Mouse (Mus musculus): ENCODE measurements at regions not wholly inside any gene's neighbourhood (a gene's known extent, or its start where the extent isn't known, plus 50 kb on each side); places are given as distances from the start of the nearest gene placed in this dataset.

GRCm38 (mm10) chr6:99932923-99933322 lies 206.7 kb upstream of the Prok2 start:
- WGBS = 58% methylated on average over 2 of the region's 2 CpGs
- no peaks in the 10 kb centered on the region for H3K9me3 ChIP-seq (ENCODE audit: control insufficient read depth, low read length)
- H3K4me3 ChIP-seq (ENCODE audit: low read depth, low read length) = no peak overlapping the region
- H3K4me1 ChIP-seq (ENCODE audit: control insufficient read depth, insufficient read depth, low read length) = no peaks in the 10 kb centered on the region; the same call in 1 of the 2 replicates
- DNase-seq (ENCODE audit: low spot score) (no peak), ATAC-seq (ENCODE audit: insufficient read depth, low FRiP score, low TSS enrichment) (no peak)
- no peak overlapping the region for H3K27ac ChIP-seq (ENCODE audit: low read depth, low read length)
- 0 out of 2 replicates have a peak, but pooled peaks cover 2% of the 10 kb centered on the region for H3K27me3 ChIP-seq (ENCODE audit: control insufficient read depth, insufficient read depth, low read length)
- no peak overlapping the region for H3K4me2 ChIP-seq (ENCODE audit: low read depth)
- H3K36me3 ChIP-seq (ENCODE audit: control insufficient read depth, insufficient read depth, low read length) = no peaks in the 10 kb centered on the region
- H3K9ac ChIP-seq (ENCODE audit: low read length) = no peak overlapping the region

GRCm38 (mm10) chr6:99932405-99932804 lies 206.2 kb upstream of the Prok2 start:
- Histone ChIP-seq H3K4me1 (ENCODE audit: control insufficient read depth, insufficient read depth, low read length) (no peaks in the 10 kb centered on the region; the same call in 1 of the 2 replicates), H3K27me3 (ENCODE audit: control insufficient read depth, insufficient read depth, low read length) (0 out of 2 replicates have a peak, but pooled peaks cover 2% of the 10 kb centered on the region), H3K4me3 (ENCODE audit: low read depth, low read length) (no peak overlapping the region), H3K27ac (ENCODE audit: low read depth, low read length) (no peak overlapping the region), H3K9ac (ENCODE audit: low read length) (no peak overlapping the region), H3K9me3 (ENCODE audit: control insufficient read depth, low read length) (no peaks in the 10 kb centered on the region), H3K4me2 (ENCODE audit: low read depth) (no peak overlapping the region), H3K36me3 (ENCODE audit: control insufficient read depth, insufficient read depth, low read length) (no peaks in the 10 kb centered on the region)
- ATAC-seq (ENCODE audit: insufficient read depth, low FRiP score, low TSS enrichment) (no peak), DNase-seq (ENCODE audit: low spot score) (no peak)
- WGBS = 78% methylated on average over 6 of the region's 6 CpGs

DNA sequence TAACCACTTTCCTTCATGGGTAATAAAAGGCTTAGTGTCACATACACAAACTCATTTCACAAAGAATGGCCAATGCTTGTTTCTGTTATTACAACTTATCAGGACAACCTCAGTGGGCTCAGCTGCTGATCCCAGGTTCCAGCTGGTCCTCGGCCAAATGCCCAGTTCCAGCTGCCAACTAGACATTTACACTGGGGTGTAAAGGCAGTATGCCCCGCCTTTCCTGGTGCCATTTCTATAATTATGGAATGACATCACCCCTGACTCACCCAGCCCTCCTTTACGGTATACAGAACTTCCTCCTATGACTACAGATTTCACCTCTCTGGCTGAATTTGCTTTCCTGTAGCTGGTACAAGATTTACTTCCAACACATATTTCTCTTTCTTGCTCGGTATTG lies 205.4 kb upstream of the Prok2 start:
- Histone ChIP-seq H3K9ac (ENCODE audit: low read length) (no peak overlapping the region), H3K4me2 (ENCODE audit: low read depth) (no peak overlapping the region), H3K4me3 (ENCODE audit: low read depth, low read length) (no peak overlapping the region), H3K9me3 (ENCODE audit: control insufficient read depth, low read length) (no peaks in the 10 kb centered on the region), H3K27ac (ENCODE audit: low read depth, low read length) (no peak overlapping the region), H3K4me1 (ENCODE audit: control insufficient read depth, insufficient read depth, low read length) (no peaks in the 10 kb centered on the region; the same call in 1 of the 2 replicates), H3K36me3 (ENCODE audit: control insufficient read depth, insufficient read depth, low read length) (no peaks in the 10 kb centered on the region), H3K27me3 (ENCODE audit: control insufficient read depth, insufficient read depth, low read length) (0 out of 2 replicates have a peak, but pooled peaks cover 2% of the 10 kb centered on the region)
- no peak for DNase-seq (ENCODE audit: low spot score)
- no peak for ATAC-seq (ENCODE audit: insufficient read depth, low FRiP score, low TSS enrichment)
- 86% methylated on average over 4 of the region's 4 CpGs for WGBS

DNA sequence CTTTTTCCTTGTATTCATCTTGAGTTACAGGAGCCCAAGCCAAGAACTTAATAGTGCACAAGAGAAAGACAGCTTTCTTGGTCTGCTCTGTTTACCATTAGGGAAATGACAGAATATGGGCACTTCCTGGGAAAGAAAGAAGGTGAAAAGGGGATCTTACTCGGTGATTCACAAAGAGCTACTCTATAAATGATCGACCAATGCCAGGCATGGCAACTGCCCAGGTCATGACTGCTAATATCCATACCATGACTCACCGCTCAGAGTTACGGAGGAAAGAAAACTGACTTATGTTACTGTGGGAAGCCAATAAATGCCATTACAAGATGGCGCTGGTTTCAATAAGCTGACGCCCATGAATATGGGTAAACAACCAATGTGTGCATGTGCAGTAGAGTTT lies 204.1 kb upstream of the Prok2 start:
- Histone ChIP-seq H3K27ac (ENCODE audit: low read depth, low read length) (no peak overlapping the region), H3K4me2 (ENCODE audit: low read depth) (no peak overlapping the region), H3K36me3 (ENCODE audit: control insufficient read depth, insufficient read depth, low read length) (no peaks in the 10 kb centered on the region), H3K9ac (ENCODE audit: low read length) (no peak overlapping the region), H3K27me3 (ENCODE audit: control insufficient read depth, insufficient read depth, low read length) (0 out of 2 replicates have a peak, but pooled peaks cover 2% of the 10 kb centered on the region), H3K4me1 (ENCODE audit: control insufficient read depth, insufficient read depth, low read length) (no peaks in the 10 kb centered on the region; the same call in 1 of the 2 replicates), H3K9me3 (ENCODE audit: control insufficient read depth, low read length) (no peaks in the 10 kb centered on the region), H3K4me3 (ENCODE audit: low read depth, low read length) (no peak overlapping the region)
- DNase-seq (ENCODE audit: low spot score) (no peak), ATAC-seq (ENCODE audit: insufficient read depth, low FRiP score, low TSS enrichment) (no peak)
- WGBS = 94% methylated on average over 6 of the region's 6 CpGs

DNA sequence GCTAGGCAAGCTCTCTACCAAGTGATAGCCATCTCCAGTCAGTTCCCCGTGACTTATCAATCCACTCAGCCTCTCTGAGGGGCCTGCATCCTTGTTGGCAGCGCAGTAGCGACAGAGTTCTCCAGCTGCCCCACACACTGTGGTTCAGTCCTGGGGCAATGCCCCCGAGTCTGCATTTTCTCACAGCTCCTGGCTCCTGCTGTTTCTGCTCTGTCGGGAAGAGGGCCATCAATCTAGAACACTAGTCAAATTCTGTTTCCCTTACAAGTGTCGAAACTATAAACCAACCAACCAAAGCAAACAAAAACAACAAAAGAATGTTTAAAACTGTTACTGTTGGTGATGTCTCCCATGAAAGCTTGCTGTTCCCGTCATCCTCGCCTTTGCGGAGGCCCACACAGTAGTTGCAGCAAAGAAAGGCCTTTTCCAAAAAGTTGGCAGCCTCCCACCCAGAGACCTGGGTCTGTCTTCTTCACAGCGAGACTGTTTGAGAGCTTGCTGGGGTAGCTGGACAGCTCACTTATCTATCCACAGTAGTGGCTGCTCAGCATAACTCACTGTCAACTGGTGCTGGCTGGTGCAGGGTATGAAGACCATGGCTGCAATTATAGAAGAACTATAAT lies 201.9 kb upstream of the Prok2 start:
- Histone ChIP-seq H3K9ac (ENCODE audit: low read length) (no peak overlapping the region), H3K4me2 (ENCODE audit: low read depth) (no peak overlapping the region), H3K27ac (ENCODE audit: low read depth, low read length) (no peak overlapping the region), H3K4me1 (ENCODE audit: control insufficient read depth, insufficient read depth, low read length) (no peaks in the 10 kb centered on the region; the same call in 1 of the 2 replicates), H3K9me3 (ENCODE audit: control insufficient read depth, low read length) (no peaks in the 10 kb centered on the region), H3K4me3 (ENCODE audit: low read depth, low read length) (no peak overlapping the region), H3K36me3 (ENCODE audit: control insufficient read depth, insufficient read depth, low read length) (no peaks in the 10 kb centered on the region), H3K27me3 (ENCODE audit: control insufficient read depth, insufficient read depth, low read length) (0 out of 2 replicates have a peak, but pooled peaks cover 2% of the 10 kb centered on the region)
- ATAC-seq (ENCODE audit: insufficient read depth, low FRiP score, low TSS enrichment) = no peak
- 34% methylated on average over 10 of the region's 10 CpGs for WGBS
- no peak for DNase-seq (ENCODE audit: low spot score)

DNA sequence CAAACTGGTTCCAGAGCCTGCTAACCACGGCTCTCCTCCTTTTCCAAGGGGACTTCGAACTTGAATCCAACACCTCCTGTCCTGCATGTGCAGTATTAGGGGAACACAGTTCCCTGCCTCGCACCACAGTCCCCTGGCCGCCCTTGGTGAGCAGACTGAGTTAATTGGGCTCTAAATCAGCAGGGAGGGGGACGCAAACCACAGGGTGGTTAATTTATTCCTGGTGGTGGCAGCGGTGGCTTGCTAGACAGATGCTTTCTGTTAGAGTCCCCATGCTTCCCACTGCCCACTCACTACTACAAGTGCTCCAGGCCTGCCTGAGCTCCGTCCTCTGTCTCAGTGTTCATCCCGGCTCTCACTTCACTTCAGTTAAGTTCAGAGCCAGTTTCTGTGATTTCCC lies 198.0 kb upstream of the Prok2 start:
- Histone ChIP-seq H3K27me3 (ENCODE audit: control insufficient read depth, insufficient read depth, low read length) (no peaks in the 10 kb centered on the region), H3K4me2 (ENCODE audit: low read depth) (no peak overlapping the region), H3K4me3 (ENCODE audit: low read depth, low read length) (no peak overlapping the region), H3K9ac (ENCODE audit: low read length) (no peak overlapping the region), H3K36me3 (ENCODE audit: control insufficient read depth, insufficient read depth, low read length) (no peaks in the 10 kb centered on the region), H3K4me1 (ENCODE audit: control insufficient read depth, insufficient read depth, low read length) (no peaks in the 10 kb centered on the region; the same call in 1 of the 2 replicates), H3K27ac (ENCODE audit: low read depth, low read length) (no peak overlapping the region), H3K9me3 (ENCODE audit: control insufficient read depth, low read length) (no peaks in the 10 kb centered on the region)
- DNase-seq (ENCODE audit: low spot score) (no peak), ATAC-seq (ENCODE audit: insufficient read depth, low FRiP score, low TSS enrichment) (no peak)
- WGBS = 31% methylated on average over 8 of the region's 8 CpGs

DNA sequence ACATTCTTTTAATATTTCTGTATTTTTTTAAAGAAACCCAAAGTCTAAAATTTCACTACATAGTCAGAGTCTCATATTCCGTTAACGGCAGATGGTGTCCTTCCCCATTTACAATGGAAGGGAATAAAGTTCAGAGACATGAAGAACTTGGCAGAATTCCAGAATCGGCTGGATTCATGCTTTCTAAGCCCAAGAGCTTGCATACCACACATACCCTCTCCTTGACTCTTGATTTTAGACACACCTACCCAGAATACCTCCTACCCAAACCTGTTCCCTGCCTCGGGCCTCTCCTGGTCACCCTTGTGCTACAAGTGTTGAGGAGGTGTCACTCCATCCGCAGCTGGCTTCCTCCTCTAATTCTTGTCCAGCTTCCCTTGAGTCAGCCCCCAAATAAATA lies 195.8 kb upstream of the Prok2 start:
- no peak for DNase-seq (ENCODE audit: low spot score)
- no peaks in the 10 kb centered on the region for H3K36me3 ChIP-seq (ENCODE audit: control insufficient read depth, insufficient read depth, low read length)
- WGBS = 82% methylated on average over 5 of the region's 5 CpGs

GRCm38 (mm10) chr6:99919816-99920562 lies 193.8 kb upstream of the Prok2 start:
- no peak overlapping the region for H3K4me2 ChIP-seq (ENCODE audit: low read depth)
- no peaks in the 10 kb centered on the region for H3K9me3 ChIP-seq (ENCODE audit: control insufficient read depth, low read length)
- whole genome bisulfite sequencing = 82% methylated on average over 7 of the region's 7 CpGs
- H3K27ac ChIP-seq (ENCODE audit: low read depth, low read length) = no peak overlapping the region
- H3K36me3 ChIP-seq (ENCODE audit: control insufficient read depth, insufficient read depth, low read length) = no peaks in the 10 kb centered on the region
- H3K4me3 ChIP-seq (ENCODE audit: low read depth, low read length) = no peak overlapping the region
- no peak for DNase-seq (ENCODE audit: low spot score)
- no peak for ATAC-seq (ENCODE audit: insufficient read depth, low FRiP score, low TSS enrichment)
- H3K9ac ChIP-seq (ENCODE audit: low read length) = no peak overlapping the region
- H3K4me1 ChIP-seq (ENCODE audit: control insufficient read depth, insufficient read depth, low read length) = no peaks in the 10 kb centered on the region
- no peaks in the 10 kb centered on the region for H3K27me3 ChIP-seq (ENCODE audit: control insufficient read depth, insufficient read depth, low read length)

More for the DNA sequence above, 195.8 kb upstream of the Prok2 start:
- Histone ChIP-seq H3K27ac (ENCODE audit: low read depth, low read length) (no peak overlapping the region), H3K27me3 (ENCODE audit: control insufficient read depth, insufficient read depth, low read length) (no peaks in the 10 kb centered on the region), H3K9ac (ENCODE audit: low read length) (no peak overlapping the region), H3K4me1 (ENCODE audit: control insufficient read depth, insufficient read depth, low read length) (no peaks in the 10 kb centered on the region), H3K9me3 (ENCODE audit: control insufficient read depth, low read length) (no peaks in the 10 kb centered on the region), H3K4me3 (ENCODE audit: low read depth, low read length) (no peak overlapping the region), H3K4me2 (ENCODE audit: low read depth) (no peak overlapping the region)
- ATAC-seq (ENCODE audit: insufficient read depth, low FRiP score, low TSS enrichment) = no peak

DNA sequence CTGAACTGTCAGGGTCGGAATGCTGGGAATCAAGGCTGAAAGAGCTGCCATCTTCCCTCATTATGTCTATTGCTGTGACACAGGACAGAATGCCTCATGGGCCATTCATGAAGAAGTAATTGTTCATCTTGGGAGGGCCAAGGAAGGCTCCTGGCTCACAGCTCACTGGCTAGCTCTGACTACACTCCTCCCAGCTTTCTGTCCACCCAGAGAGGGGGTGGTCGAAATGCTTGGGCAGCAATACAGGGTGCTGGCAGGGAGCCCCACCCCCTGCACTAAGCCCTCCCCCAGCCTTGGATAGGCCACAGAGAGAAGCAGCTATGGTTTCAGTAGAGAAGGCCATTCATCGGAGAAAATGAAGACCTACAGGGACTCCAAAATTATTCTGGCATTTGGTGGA lies 192.2 kb upstream of the Prok2 start:
- no peaks in the 10 kb centered on the region for H3K36me3 ChIP-seq (ENCODE audit: control insufficient read depth, insufficient read depth, low read length)
- H3K4me2 ChIP-seq (ENCODE audit: low read depth) = no peak overlapping the region
- no peak overlapping the region for H3K27ac ChIP-seq (ENCODE audit: low read depth, low read length)
- no peaks in the 10 kb centered on the region for H3K9me3 ChIP-seq (ENCODE audit: control insufficient read depth, low read length)
- ATAC-seq (ENCODE audit: insufficient read depth, low FRiP score, low TSS enrichment) (no peak), DNase-seq (ENCODE audit: low spot score) (no peak)
- WGBS = 85% methylated on average over 3 of the region's 3 CpGs
- no peak overlapping the region for H3K4me3 ChIP-seq (ENCODE audit: low read depth, low read length)
- H3K9ac ChIP-seq (ENCODE audit: low read length) = no peak overlapping the region
- H3K4me1 ChIP-seq (ENCODE audit: control insufficient read depth, insufficient read depth, low read length) = no peaks in the 10 kb centered on the region
- no peaks in the 10 kb centered on the region for H3K27me3 ChIP-seq (ENCODE audit: control insufficient read depth, insufficient read depth, low read length)

All from neural tube, embryonic 11.5 days (tissue).